Mouse (Mus musculus) thymus, adult 2 months (tissue): Measurements from ENCODE around the gene Acss1. TPM values are rescaled to one million over a fixed set of nuclear protein-coding genes. Genes with fewer than 3 reads are reported as not detected.

ENCODE experiments used
- DNase-seq: peaks from one replicate; pipeline ENCODE4 v3.0.0; 2021
- H3K27ac ChIP-seq: fragments of 200-500 bp; 2 replicates; pipeline ENCODE4 v1.5.1; 2012; ENCODE audit warnings: low read length, control low read depth; ENCODE audit not compliant: control insufficient read depth, insufficient read depth
- H3K27me3 ChIP-seq: fragments of 200-500 bp; 2 replicates; pipeline ENCODE4 v1.6.1; 2012; ENCODE audit warnings: mild to moderate bottlenecking, low read length, moderate library complexity, mixed read lengths; ENCODE audit not compliant: control insufficient read depth, insufficient read depth
- H3K36me3 ChIP-seq: fragments of 200-500 bp; 2 replicates; pipeline ENCODE4 v1.6.1; 2012; ENCODE audit warnings: mild to moderate bottlenecking, low read length, moderate library complexity; ENCODE audit not compliant: control insufficient read depth, insufficient read depth
- H3K4me1 ChIP-seq: fragments of 200-500 bp; replicated peaks from 2 replicates; pipeline ENCODE4 v1.6.1; 2012; ENCODE audit warnings: low read length; ENCODE audit not compliant: control insufficient read depth, insufficient read depth
- H3K4me3 ChIP-seq: fragments of 200-500 bp; 2 replicates; pipeline ENCODE4 v1.5.1; 2012; ENCODE audit warnings: mild to moderate bottlenecking, low read length, control low read depth, moderate library complexity; ENCODE audit not compliant: control insufficient read depth, insufficient read depth
- CTCF ChIP-seq: fragments of 200-500 bp; IDR thresholded peaks from 2 replicates; pipeline ENCODE4 v1.5.1; 2012; ENCODE audit warnings: mild to moderate bottlenecking, control low read depth, low read length, moderate library complexity, borderline replicate concordance; ENCODE audit not compliant: control insufficient read depth, poor library complexity, insufficient read depth; ENCODE audit errors: extremely low read depth
- POLR2A ChIP-seq: fragments of 200-500 bp; IDR thresholded peaks from 2 replicates; pipeline ENCODE4 v1.6.1; 2012; ENCODE audit warnings: mild to moderate bottlenecking, low read length, control low read depth, moderate library complexity; ENCODE audit not compliant: control insufficient read depth, poor library complexity, insufficient read depth; ENCODE audit errors: extremely low read depth
- WGBS: fragments of 180-500 bp; shearing (Covaris S2); methylation state at CpG from one replicate; pipeline ENCODE4 v1.1.7; 2018; 5-methylcytosine and 5-hydroxymethylcytosine counted together
- polyA plus RNA-seq: library from polyadenylated mRNA; depleted of rRNA; stranded (reverse); fragments of >200 nt; gene quantifications from 2 replicates; pipeline ENCODE4 v1.2.3, GENCODE M21; 2012

Gene Acss1
- polyA plus RNA-seq, 1 experiment, result 124 TPM

DNA sequence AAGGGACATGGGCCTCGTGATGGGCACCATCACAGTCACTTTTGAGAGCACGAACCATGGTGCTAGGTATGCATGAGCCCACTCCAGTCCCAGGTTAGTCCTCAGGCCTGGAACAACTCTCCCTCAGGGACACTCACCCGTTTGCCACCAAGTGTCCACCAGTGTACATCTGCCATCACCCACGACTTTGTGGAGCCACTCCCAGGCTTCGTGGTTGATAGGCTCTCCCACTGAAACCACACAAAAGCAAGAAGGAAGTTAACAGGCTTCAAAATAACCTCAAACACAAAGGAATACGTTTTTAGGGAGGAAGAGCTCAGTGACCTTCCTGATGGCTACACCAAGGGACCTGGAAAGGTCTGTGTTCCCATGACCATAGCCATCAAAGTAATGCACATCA, 41.2 kb downstream of the Acss1 start:
- no peak overlapping the region for H3K4me3 ChIP-seq
- no peaks in the 10 kb centered on the region for H3K27me3 ChIP-seq
- peaks cover 52% of the 10 kb centered on the region for H3K36me3 ChIP-seq
- no peak for DNase-seq
- no peaks in the 10 kb centered on the region for H3K4me1 ChIP-seq
- no peak for TF ChIP-seq POLR2A
- no peak for TF ChIP-seq CTCF
- H3K27ac ChIP-seq, result no peak overlapping the region
- WGBS, result 28% methylated on average over 6 of the region's 6 CpGs

GRCm38 (mm10) chr2:150624926-150625325, 43.4 kb downstream of the Acss1 start:
- WGBS, result 98% methylated on average over 8 of the region's 8 CpGs
- Histone ChIP-seq H3K4me3 (no peak overlapping the region), H3K27ac (no peak overlapping the region), H3K36me3 (peaks cover 63% of the 10 kb centered on the region), H3K4me1 (no peaks in the 10 kb centered on the region), H3K27me3 (no peaks in the 10 kb centered on the region)
- DNase-seq, result no peak
- TF ChIP-seq POLR2A (no peak), CTCF (no peak)

- H3K27me3 ChIP-seq, result no peaks in the 10 kb centered on the region
- H3K4me3 ChIP-seq, result no peak overlapping the region
- DNase-seq, result no peak
- 95% methylated on average over 3 of the region's 3 CpGs for WGBS
- peaks cover 73% of the 10 kb centered on the region for H3K36me3 ChIP-seq
- no peak for TF ChIP-seq CTCF
- TF ChIP-seq POLR2A, result no peak
- H3K27ac ChIP-seq, result no peak overlapping the region
- H3K4me1 ChIP-seq, result no peaks in the 10 kb centered on the region
Observed at GRCm38 (mm10) chr2:150623957-150624356, 44.3 kb downstream of the Acss1 start.

GRCm38 (mm10) chr2:150621698-150622097, 46.6 kb downstream of the Acss1 start:
- no peak for DNase-seq
- H3K27me3 ChIP-seq, result no peaks in the 10 kb centered on the region
- WGBS, result 94% methylated on average over 3 of the region's 3 CpGs
- TF ChIP-seq POLR2A, result no peak
- TF ChIP-seq CTCF, result no peak
- H3K4me1 ChIP-seq, result no peaks in the 10 kb centered on the region
- peaks cover 59% of the 10 kb centered on the region for H3K36me3 ChIP-seq
- no peak overlapping the region for H3K27ac ChIP-seq
- H3K4me3 ChIP-seq, result no peak overlapping the region

GRCm38 (mm10) chr2:150610097-150610496, 58.2 kb downstream of the Acss1 start:
- TF ChIP-seq CTCF (no peak), POLR2A (no peak)
- no peak overlapping the region for H3K27ac ChIP-seq
- H3K4me3 ChIP-seq, result no peak overlapping the region
- no peak for DNase-seq
- WGBS, result 88% methylated on average over 3 of the region's 3 CpGs
- peaks cover 4% of the 10 kb centered on the region for H3K4me1 ChIP-seq
- H3K27me3 ChIP-seq, result no peaks in the 10 kb centered on the region
- no peaks in the 10 kb centered on the region for H3K36me3 ChIP-seq

DNA sequence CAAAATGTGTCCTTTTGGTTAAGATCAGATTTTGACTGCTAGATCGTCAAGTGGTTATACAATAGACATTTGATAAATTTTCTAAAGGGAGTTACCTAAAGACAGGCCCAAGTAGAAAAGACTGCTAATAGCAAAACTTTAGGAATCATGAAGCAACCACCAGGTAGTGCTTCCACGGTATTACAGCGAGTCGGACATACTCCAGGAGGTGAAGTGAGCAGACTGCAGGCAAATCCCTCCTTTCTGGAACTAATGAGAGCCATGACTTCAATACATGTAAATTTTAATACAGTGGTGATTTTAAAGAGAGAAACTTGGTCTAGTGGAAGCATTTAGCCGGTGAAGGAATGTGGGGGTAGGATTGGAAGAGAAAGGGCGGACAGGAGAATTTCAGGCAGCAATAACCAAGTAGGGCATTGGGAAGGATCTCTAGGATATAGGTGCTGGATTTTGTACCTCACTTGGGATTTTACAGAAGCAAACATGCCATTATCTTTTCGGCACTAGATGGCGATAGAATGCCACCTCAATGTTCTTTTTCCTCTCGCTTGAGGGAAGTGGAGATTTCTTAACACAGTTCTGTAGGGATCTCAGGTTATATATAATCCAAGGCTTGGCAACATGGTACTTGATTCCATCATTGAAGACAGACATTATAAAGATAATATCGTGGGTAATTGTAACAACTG, 59.3 kb downstream of the Acss1 start:
- TF ChIP-seq CTCF, result no peak
- no peak for TF ChIP-seq POLR2A
- no peaks in the 10 kb centered on the region for H3K36me3 ChIP-seq
- peaks cover 4% of the 10 kb centered on the region for H3K4me1 ChIP-seq
- peak overlapping the region; percentile 78; the same call in 1 of the 2 replicates for H3K4me3 ChIP-seq
- no peaks in the 10 kb centered on the region for H3K27me3 ChIP-seq
- peak; percentile 63 for DNase-seq
- H3K27ac ChIP-seq, result no peak overlapping the region
- 2% methylated on average over 10 of the region's 10 CpGs for WGBS
